16 mouse cellular contexts compared by ENCODE assay signal in genomic region chr3:154979101-154979500, GRCm38 (mm10).
DNase-seq lines count a peak whose midpoint lies in the region; ATAC-seq and TF ChIP-seq lines count a peak whose summit lies in the region.
"Had no signal": no experiment of that assay in that cellular context is flagged by ENCODE, and none has a peak within 500 bp of the region (broad histone marks: within the 10 kb centered on the region; RNA-seq: fewer than 3 reads in every experiment).

No protein-coding gene starts in this region.

- H3K27ac ChIP-seq in MEL (ENCODE audit: control insufficient read depth, low read depth, low read length), result no peak overlapping the region
- H3K27ac ChIP-seq in midbrain, embryonic 10.5 days (replicated peaks), result no peak overlapping the region
- H3K27ac ChIP-seq: embryonic facial prominence, embryonic 15.5 days; forebrain, embryonic 12.5 days; neural tube, embryonic 12.5 days; stomach, embryonic 15.5 days had no signal

- no peaks in the 10 kb centered on the region for H3K27me3 ChIP-seq in MEL (ENCODE audit: control insufficient read depth in 1 of 2, insufficient read depth in 2 of 2, low read length in 2 of 2)
- H3K27me3 ChIP-seq in midbrain, embryonic 10.5 days (ENCODE audit: low read depth, poor library complexity, severe bottlenecking), result no peaks in the 10 kb centered on the region
- H3K27me3 ChIP-seq: embryonic facial prominence, embryonic 15.5 days; forebrain, embryonic 12.5 days; neural tube, embryonic 12.5 days; stomach, embryonic 15.5 days had no signal

- 85% methylated on average over 7 of the region's 7 CpGs for WGBS in midbrain, embryonic 10.5 days

- no peaks in the 10 kb centered on the region for H3K36me3 ChIP-seq in MEL (ENCODE audit: control insufficient read depth in 1 of 2, insufficient read depth in 2 of 2, low read length in 2 of 2)
- H3K36me3 ChIP-seq in midbrain, embryonic 10.5 days, result no peaks in the 10 kb centered on the region
- H3K36me3 ChIP-seq: embryonic facial prominence, embryonic 15.5 days; forebrain, embryonic 12.5 days; neural tube, embryonic 12.5 days; stomach, embryonic 15.5 days had no signal

- no peaks in the 10 kb centered on the region for H3K9me3 ChIP-seq in MEL (replicated peaks; ENCODE audit: insufficient read depth, low read length)
- 0 out of 2 replicates have a peak, but pooled peaks cover 4% of the 10 kb centered on the region for H3K9me3 ChIP-seq in midbrain, embryonic 10.5 days (replicated peaks)
- H3K9me3 ChIP-seq: embryonic facial prominence, embryonic 15.5 days; forebrain, embryonic 12.5 days; neural tube, embryonic 12.5 days; stomach, embryonic 15.5 days had no signal

- H3K9ac ChIP-seq in MEL (ENCODE audit: control insufficient read depth, low read depth, low read length, poor library complexity, severe bottlenecking), result no peak overlapping the region
- H3K9ac ChIP-seq: embryonic facial prominence, embryonic 15.5 days; forebrain, embryonic 12.5 days; neural tube, embryonic 12.5 days; stomach, embryonic 15.5 days had no signal

- TF ChIP-seq CTCF in MEL (IDR thresholded peaks at IDR 0.05 in 2 of 3, conservative IDR thresholded peaks at IDR 0.05 in 1 of 3; ENCODE audit: control insufficient read depth in 1 of 3, insufficient read depth in 1 of 3, low read depth in 2 of 3, low read length in 3 of 3, poor library complexity in 1 of 3, severe bottlenecking in 1 of 3), result no peak

- H3K4me1 ChIP-seq in MEL (ENCODE audit: control insufficient read depth in 1 of 2, insufficient read depth in 2 of 2, low read length in 2 of 2), result no peaks in the 10 kb centered on the region
- no peaks in the 10 kb centered on the region for H3K4me1 ChIP-seq in midbrain, embryonic 10.5 days
- H3K4me1 ChIP-seq: embryonic facial prominence, embryonic 15.5 days; forebrain, embryonic 12.5 days; neural tube, embryonic 12.5 days; stomach, embryonic 15.5 days had no signal

- peak; percentile 54 to 58 for DNase-seq in kidney, postnatal 4 days
- no peak for DNase-seq in kidney, postnatal 25 days
- peak; percentile 23 for DNase-seq in MEL (ENCODE audit: low read depth, low spot score)
- DNase-seq in embryo, embryonic 10.5 days (ENCODE audit: low spot score), result peak; percentile 46
- peak; percentile 50 for DNase-seq in mesoderm, embryonic 11.5 days (ENCODE audit: low read depth, low spot score)
- DNase-seq in midbrain, embryonic 10.5 days (ENCODE audit: low spot score), result no peak
- DNase-seq in left cerebral cortex, adult 11 months (ENCODE audit: low spot score), result no peak
- DNase-seq: cerebellum, adult 9-11 months; heart, adult 11 months; midbrain, embryonic 14.5 days; thymus, postnatal 14 days had no signal

- no peak overlapping the region for H3K4me3 ChIP-seq in MEL (ENCODE audit: control insufficient read depth in 1 of 2, insufficient read depth in 1 of 2, low read depth in 2 of 2, low read length in 2 of 2)
- no peak overlapping the region for H3K4me3 ChIP-seq in midbrain, embryonic 10.5 days
- H3K4me3 ChIP-seq: embryonic facial prominence, embryonic 15.5 days; forebrain, embryonic 12.5 days; neural tube, embryonic 12.5 days; stomach, embryonic 15.5 days had no signal

- no peak for TF ChIP-seq EP300 in MEL (IDR thresholded peaks at IDR 0.05; ENCODE audit: low read depth in 1 of 2, low read length in 2 of 2)

- no peak for ATAC-seq in granulocyte monocyte progenitor cell, adult 5-6 weeks (replicated peaks; ENCODE audit: poor library complexity, severe bottlenecking)

- TF ChIP-seq RAD21 in MEL (IDR thresholded peaks at IDR 0.05; ENCODE audit: low read depth, low read length), result no peak

- no peaks in the 10 kb centered on the region for H3K79me2 ChIP-seq in MEL (ENCODE audit: control insufficient read depth, insufficient read depth, low read length, poor library complexity)

- TF ChIP-seq POLR2A in MEL (IDR thresholded peaks at IDR 0.05; ENCODE audit: control insufficient read depth in 1 of 2, insufficient read depth in 1 of 2, low read depth in 1 of 2, low read length in 2 of 2, poor library complexity in 1 of 2), result no peak

TF ChIP-seq in MEL, 35 proteins besides CTCF, POLR2A, EP300 and RAD21:
- TF ChIP-seq MAZ (IDR thresholded peaks at IDR 0.05; ENCODE audit: low read depth, low read length) (no peak), SIN3A (IDR thresholded peaks at IDR 0.05; ENCODE audit: low read length) (no peak), MAFK (IDR thresholded peaks at IDR 0.05; ENCODE audit: borderline replicate concordance, low read depth, low read length) (no peak), ELF1 (IDR thresholded peaks at IDR 0.05; ENCODE audit: low read depth, low read length) (no peak), MYB (IDR thresholded peaks at IDR 0.05; ENCODE audit: low read depth, low read length) (no peak), ZKSCAN1 (IDR thresholded peaks at IDR 0.05; ENCODE audit: low read depth, low read length) (no peak), TBP (IDR thresholded peaks at IDR 0.05; ENCODE audit: low read depth, low read length) (no peak), ETS1 (IDR thresholded peaks at IDR 0.05; ENCODE audit: low read depth, low read length) (no peak), POLR2AphosphoS5 (IDR thresholded peaks at IDR 0.05; ENCODE audit: borderline replicate concordance, low read depth, low read length) (no peak), ZMIZ1 (IDR thresholded peaks at IDR 0.05; ENCODE audit: low read depth, low read length) (no peak), NELFE (IDR thresholded peaks at IDR 0.05; ENCODE audit: low read depth, low read length) (no peak), ZNF384 (IDR thresholded peaks at IDR 0.05; ENCODE audit: low read depth, low read length) (no peak), USF1 (IDR thresholded peaks at IDR 0.05; ENCODE audit: low read depth, low read length) (no peak), USF2 (IDR thresholded peaks at IDR 0.05; ENCODE audit: borderline replicate concordance in 1 of 2, insufficient read depth in 1 of 2, low read depth in 1 of 2, low read length in 2 of 2) (no peak)

Comparison
In these comparisons a context has a peak if more than half of its experiments do, and no peak if none do; other contexts are left out.
1. DNase-seq: peak in kidney, postnatal 4 days (2 of 2), MEL (single experiment), embryo, embryonic 10.5 days (single experiment) and mesoderm, embryonic 11.5 days (single experiment); none in kidney, postnatal 25 days (0 of 2), midbrain, embryonic 10.5 days (single experiment) and left cerebral cortex, adult 11 months (single experiment).